Mouse (Mus musculus) splenic B cell, adult 2 months (primary cell): ENCODE results near the gene Oas1f.
"Not testable (repeated sequence)": the region's sequence is repeated elsewhere in the genome, so short reads cannot be mapped to it uniquely, and the experiment has no call there.

Experiments used
- DNase-seq: peaks from one replicate; pipeline ENCODE4 v3.0.0-alpha.2; 2011; ENCODE audit warnings: low read depth, low spot score
- H3K27me3 ChIP-seq: 2 replicates; pipeline ENCODE4 v1.6.1; 2012; ENCODE audit warnings: mild to moderate bottlenecking, low read length, moderate library complexity, mixed read lengths; ENCODE audit not compliant: control insufficient read depth, poor library complexity, insufficient read depth, severe bottlenecking
- H3K36me3 ChIP-seq: 2 replicates; pipeline ENCODE4 v1.6.1; 2012; ENCODE audit warnings: mild to moderate bottlenecking, low read length, moderate library complexity, mixed read lengths; ENCODE audit not compliant: control insufficient read depth, poor library complexity, insufficient read depth, severe bottlenecking

Gene Oas1f

GRCm38 (mm10) chr5:120890026-120890425 lies 42.9 kb downstream of the Oas1f start:
- Histone ChIP-seq H3K27me3 (no peaks in the 10 kb centered on the region), H3K36me3 (no peaks in the 10 kb centered on the region)
- DNase-seq, result no peak

DNA sequence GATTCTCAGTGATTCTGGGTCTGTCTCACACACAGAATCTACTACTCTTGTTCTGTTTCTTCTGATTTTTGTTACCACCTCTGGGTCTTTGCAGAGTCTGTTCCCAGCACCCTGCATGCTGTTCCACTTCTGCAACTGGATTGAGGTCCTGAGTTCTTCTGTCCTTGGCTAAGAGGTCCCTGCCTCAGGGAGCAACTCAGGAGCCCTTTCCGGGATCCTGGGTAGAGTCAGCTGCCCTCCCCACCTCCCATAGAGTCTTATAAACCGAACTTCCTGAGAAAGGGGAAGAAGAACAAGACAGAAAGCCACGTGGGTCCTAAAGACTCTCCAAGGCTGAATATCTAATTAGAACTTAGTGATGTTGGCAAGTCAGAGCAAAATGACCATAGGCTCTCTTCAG lies 43.8 kb downstream of the Oas1f start:
- H3K27me3 ChIP-seq, result no peaks in the 10 kb centered on the region
- H3K36me3 ChIP-seq, result no peaks in the 10 kb centered on the region
- no peak for DNase-seq

GRCm38 (mm10) chr5:120891566-120892242 lies 44.5 kb downstream of the Oas1f start:
- not testable (repeated sequence) for DNase-seq, H3K36me3 ChIP-seq, H3K27me3 ChIP-seq

DNA sequence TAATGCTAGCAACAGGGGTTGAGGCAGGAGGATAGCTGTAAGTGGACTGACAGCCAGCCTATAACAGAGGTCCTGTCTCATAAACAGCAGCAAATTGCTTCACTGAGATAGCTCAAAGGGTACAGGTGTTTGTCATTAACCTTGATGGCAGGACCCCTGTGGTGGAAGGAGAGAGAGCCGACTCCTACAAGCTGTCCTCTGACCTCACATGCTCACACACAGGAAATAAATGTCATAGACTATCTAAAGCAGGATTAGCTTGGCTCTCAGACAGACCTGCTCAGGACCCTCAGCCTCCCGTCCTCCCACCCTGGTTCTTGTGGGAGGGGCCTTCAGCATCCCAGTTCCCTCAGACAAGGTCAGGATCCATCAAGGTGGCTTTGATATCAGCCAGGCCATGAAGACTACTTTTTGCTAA lies 45.1 kb downstream of the Oas1f start:
- no peaks in the 10 kb centered on the region for H3K27me3 ChIP-seq
- H3K36me3 ChIP-seq, result no peaks in the 10 kb centered on the region
- no peak for DNase-seq

- not testable (repeated sequence) for DNase-seq, H3K27me3 ChIP-seq
These were observed 46.7 kb downstream of the Oas1f start for GRCm38 (mm10) chr5:120893866-120894265.

DNA sequence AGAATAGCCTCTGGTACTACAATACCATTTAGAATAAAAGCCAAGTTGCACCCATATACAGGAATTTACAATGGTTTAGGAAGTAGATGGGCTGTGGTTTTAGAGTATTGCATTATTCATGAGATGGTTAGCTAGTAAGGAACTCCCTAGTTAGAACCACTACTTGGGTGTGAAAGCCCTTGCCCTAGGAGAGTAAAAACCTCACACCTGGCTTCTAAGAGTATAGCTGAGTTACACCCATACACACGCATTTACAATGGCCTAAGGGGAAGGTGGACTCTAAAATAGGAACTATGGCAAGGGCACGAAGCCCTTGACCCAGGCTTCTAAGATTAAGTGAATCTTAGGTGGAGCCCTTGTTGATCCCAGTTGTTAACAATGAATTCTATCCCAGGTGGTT lies 47.5 kb downstream of the Oas1f start:
- DNase-seq, H3K27me3 ChIP-seq, H3K36me3 ChIP-seq: not testable (repeated sequence)

More at GRCm38 (mm10) chr5:120893866-120894265, 46.7 kb downstream of the Oas1f start:
- not testable (repeated sequence) for H3K36me3 ChIP-seq

GRCm38 (mm10) chr5:120895231-120895900 lies 48.2 kb downstream of the Oas1f start:
- no peaks in the 10 kb centered on the region for H3K27me3 ChIP-seq
- no peaks in the 10 kb centered on the region for H3K36me3 ChIP-seq
- no peak for DNase-seq

- Histone ChIP-seq H3K27me3 (no peaks in the 10 kb centered on the region), H3K36me3 (no peaks in the 10 kb centered on the region)
- no peak for DNase-seq
These were observed 51.1 kb downstream of the Oas1f start for GRCm38 (mm10) chr5:120898307-120898706.

DNA sequence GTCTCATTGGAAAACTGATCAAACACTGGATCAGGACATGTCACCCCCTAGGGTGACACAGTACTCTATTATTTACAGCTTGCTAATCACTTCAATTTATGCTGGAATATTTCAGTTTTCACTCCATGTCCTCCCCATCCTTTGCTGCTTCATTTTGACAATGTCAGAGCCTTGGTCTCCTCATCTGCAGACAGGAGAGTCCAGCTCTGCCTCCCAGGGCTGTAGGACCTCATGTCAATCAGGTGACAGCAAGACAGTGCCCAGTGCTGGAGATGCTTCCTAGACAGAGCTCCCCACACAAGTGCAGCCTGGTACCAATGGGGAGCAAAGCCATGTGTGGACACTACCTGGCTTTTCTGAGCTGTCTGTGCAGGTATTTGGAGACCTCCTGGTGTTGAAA lies 51.6 kb downstream of the Oas1f start:
- no peaks in the 10 kb centered on the region for H3K36me3 ChIP-seq
- no peaks in the 10 kb centered on the region for H3K27me3 ChIP-seq
- no peak for DNase-seq

- Histone ChIP-seq H3K27me3 (no peaks in the 10 kb centered on the region), H3K36me3 (no peaks in the 10 kb centered on the region)
- DNase-seq, result no peak
These were observed 53.5 kb downstream of the Oas1f start for GRCm38 (mm10) chr5:120900666-120901065.

- Histone ChIP-seq H3K27me3 (no peaks in the 10 kb centered on the region), H3K36me3 (no peaks in the 10 kb centered on the region)
- DNase-seq, result no peak
These were observed 54.9 kb downstream of the Oas1f start for GRCm38 (mm10) chr5:120902056-120902455.

DNA sequence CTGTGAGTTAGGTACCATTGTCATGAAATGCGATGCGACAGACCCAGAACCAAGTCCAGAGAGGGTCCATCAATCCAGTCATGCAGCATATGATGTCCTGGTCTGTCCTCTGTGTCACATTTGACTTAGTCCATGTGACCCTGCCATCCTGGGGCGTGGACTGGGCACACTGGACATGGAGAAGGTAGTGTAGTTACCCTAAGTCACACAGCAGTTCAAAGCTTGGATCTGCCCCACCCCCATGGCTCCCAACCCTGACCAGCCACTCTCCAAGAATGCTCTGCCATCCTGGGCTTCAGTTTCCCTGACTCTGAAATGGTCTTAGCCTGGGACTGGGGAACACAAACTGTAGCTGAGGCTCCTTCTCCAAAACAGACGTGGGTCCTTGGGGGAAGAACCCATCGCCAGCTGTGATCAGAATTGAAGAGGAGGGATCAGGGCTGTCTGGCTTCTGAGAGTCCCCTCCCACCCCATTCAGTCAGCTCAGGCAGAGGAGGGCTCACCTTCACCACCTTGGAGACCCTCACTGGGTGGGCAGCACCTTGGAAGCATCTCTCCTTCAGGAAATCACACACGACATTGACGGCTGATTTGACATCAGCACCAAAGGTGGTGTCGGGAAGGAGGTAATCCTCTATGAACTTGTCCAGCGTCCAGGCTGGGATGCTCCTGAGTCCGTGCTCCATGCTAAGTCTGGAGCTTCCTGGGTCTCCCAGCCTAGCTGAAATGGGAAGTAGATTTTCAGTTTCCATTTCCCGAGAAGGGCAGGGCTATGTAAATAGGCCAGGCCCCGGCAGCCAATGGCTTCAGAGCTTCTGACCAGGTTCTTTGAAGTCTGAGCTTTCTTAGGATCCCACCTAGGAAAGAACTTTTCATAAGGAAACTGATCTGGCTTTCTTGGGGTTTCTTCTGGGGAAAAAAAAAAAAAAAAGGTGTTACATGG lies 59.9 kb downstream of the Oas1f start, which contains the start of gene Oas1a:
Gene Oas1a, minus strand, starts transcription at position 731 of the 943 bp plus-strand sequence.
- not testable (repeated sequence) for DNase-seq, H3K36me3 ChIP-seq, H3K27me3 ChIP-seq
